Mouse (Mus musculus) MN1 (cell line): Measurements from ENCODE around the gene Atad5.
A peak's percentile ranks its signal among the peaks of the same experiment; 100 is the strongest.
"Not testable (repeated sequence)": the region's sequence is repeated elsewhere in the genome, so short reads cannot be mapped to it uniquely, and the experiment has no call there.

Source experiments
- DNase-seq: peaks from one replicate; pipeline ENCODE4 v3.0.0-alpha.2; 2016; ENCODE audit warnings: low spot score

Gene Atad5

DNA sequence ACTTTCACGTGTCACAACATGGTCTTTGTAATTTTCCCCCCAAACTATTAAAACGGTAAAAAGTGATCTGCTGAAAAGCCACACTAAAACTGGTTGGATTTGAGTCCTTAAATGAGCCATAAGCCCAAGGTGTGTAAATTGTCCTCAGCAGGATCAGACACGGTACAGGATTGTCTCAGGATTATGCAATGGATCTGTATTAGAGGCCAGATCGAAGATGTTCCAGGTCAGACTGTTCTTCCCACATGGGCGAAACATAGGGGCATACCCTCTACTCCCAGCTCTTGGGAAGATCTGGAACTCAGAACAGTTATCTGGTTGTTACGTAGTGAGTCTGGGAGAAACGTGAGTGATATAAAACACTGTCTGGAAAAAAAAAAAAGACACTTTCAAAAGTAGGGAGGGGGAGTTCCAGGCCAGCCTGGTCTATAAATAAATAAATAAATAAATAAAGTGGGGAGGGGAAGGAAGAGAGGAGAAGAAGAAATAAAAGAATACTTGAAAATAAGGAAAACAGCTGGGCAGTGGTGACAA, 7.3 kb upstream of the Atad5 start:
- no peak for DNase-seq

GRCm38 (mm10) chr11:80085356-80086055, 3.7 kb upstream of the Atad5 start:
- DNase-seq, result no peak

DNA sequence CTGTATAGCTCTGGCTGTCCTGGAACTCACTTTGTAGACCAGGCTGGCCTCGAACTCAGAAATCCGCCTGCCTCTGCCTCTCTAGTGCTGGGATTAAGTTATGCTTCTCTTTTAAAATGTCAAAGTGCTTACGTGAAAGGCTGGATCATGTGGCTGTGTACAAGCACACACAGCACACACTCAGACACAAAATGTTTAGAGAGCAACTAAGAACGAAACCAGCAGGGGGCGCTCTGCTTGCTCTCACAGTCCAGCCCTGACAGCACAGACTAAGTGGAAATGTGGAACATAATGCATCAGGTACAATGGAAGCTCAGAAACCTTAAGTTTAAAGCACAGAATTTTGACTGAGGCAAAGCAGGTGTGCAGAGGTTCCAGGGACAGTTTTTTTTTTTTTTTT, 2.4 kb upstream of the Atad5 start:
- DNase-seq, result peak; percentile 84

GRCm38 (mm10) chr11:80089817-80090214, 616 bp downstream of the Atad5 start:
- DNase-seq, result peak; percentile 18

DNA sequence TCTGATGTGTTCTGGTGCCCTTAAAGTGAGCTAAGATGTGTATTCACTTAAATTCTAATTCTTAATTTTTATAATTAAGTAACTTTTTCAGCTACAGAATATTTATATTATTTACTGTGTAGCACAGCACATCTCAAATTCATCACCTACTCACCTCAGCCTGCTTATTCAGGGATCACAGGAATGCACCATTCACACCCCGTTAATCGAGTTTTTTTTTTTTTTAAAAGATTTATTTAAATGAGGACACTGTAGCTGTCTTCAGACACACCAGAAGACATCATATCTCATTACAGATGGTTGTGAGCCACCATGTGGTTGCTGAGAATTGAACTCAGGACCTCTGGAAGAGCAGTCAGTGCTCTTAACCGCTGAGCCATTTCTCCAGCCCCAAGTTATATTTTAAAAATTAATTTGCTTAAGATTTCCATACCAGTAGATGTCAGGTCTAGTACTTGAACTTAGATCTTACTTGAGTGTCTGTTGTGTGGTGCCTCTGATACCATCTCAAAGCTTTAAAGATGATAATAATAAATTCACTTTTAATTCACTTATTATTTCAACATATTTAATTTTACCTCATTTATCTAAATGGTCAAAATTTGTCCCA, 1.5 kb downstream of the Atad5 start:
- DNase-seq, result no peak

DNA sequence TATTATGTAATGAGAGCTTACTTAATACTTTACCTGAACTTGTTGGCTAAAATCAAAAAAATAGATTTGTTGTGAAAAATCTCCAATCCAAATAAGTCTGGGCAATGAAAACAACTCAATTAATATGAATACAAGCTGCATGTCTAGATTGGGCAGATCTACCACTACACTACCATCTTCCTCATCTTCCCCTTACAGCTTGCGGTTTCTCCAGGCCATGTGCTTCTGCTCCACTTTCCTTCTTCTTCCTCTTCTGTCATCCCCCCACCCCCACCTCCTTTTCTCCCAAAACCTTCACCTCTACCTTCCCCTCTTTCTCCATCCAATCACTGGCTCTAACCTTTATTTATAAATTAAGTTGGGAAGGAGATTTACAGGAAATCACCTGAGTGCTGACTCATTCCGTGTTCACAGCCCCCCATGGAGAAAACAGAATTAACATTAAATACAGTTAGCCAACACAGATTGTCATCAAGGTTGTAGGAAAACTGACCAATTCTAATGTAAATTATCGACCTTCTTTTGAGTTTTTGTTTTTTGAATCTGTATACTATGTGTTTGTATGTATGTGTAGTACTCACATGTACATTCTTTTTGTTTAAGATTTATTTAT, 9.3 kb downstream of the Atad5 start:
- no peak for DNase-seq

DNA sequence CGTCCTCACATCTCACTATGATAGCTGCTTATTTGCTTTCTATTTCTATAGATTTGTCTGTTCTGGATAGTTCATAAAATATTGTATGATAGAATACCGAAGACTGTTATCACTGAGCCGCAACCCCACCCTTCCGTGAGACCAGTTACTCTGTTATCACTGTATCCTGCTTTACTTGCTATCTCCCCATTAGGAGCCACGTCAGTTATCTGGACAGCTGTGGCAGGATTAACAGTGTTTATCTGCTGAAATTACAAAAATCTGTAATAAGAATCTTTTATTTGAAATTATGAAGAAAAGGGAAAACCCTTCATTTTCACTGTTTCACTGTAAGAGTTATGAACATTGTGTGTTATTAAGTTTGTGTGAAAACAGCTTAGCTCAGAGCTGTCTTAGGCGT, 12.1 kb downstream of the Atad5 start:
- no peak for DNase-seq

- no peak for DNase-seq
Measured at GRCm38 (mm10) chr11:80104407-80104806, 15.2 kb downstream of the Atad5 start.

- peak; percentile 8 for DNase-seq
Measured at GRCm38 (mm10) chr11:80116411-80116810, 27.2 kb downstream of the Atad5 start.

GRCm38 (mm10) chr11:80132050-80132449, 42.9 kb downstream of the Atad5 start:
- no peak for DNase-seq

GRCm38 (mm10) chr11:80134744-80135143, 45.5 kb downstream of the Atad5 start:
- no peak for DNase-seq

GRCm38 (mm10) chr11:80135954-80136683, 46.9 kb downstream of the Atad5 start:
- DNase-seq, result no peak

GRCm38 (mm10) chr11:80136786-80137185, 47.6 kb downstream of the Atad5 start:
- DNase-seq, result no peak

DNA sequence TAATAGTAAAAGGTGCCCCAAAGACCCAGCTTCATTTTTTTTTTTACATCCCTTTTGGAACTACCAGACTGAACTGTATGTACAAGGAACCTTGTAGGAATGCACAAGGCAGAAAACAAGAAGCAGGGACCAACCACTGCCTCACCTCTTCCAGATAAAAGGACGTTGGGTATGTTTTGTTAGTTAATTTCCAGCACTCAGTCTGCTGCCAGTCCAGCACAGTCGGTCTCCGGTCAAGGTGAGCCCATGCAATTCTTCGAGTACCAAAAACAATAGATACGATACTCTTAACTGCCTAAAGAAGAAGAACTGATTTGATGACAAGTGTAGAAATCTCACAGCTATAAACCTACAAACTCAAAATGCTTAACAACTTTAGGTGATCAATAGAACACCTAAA, 48.6 kb downstream of the Atad5 start:
- DNase-seq, result no peak

- DNase-seq, result peak; percentile 93
Measured at GRCm38 (mm10) chr11:80141825-80142521, 52.8 kb downstream of the Atad5 start, which contains the start of gene Tefm. Gene Tefm (minus strand): TSS chr11:80142175.

DNA sequence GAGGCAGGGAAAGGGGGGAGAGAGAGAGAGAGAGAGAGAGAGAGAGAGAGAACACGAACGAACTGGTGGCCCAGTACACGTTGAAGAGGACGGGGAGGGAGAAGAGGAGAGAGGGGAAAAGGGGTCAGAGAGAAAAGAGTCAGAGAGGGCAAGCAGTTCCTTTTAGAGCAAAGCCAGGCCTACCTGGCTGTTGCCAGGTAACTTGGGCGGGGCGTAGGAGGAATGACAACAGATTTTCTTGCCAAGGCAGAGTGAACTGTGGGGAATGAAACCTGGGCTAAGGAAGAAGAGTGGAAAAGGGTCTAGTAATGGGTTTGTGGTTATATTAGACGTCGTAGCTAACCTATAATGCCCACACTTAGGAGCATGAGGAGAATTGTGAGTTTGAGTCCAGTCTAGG, 53.7 kb downstream of the Atad5 start:
- no peak for DNase-seq

- no peak for DNase-seq
Measured at GRCm38 (mm10) chr11:80145787-80146275, 56.6 kb downstream of the Atad5 start.

DNA sequence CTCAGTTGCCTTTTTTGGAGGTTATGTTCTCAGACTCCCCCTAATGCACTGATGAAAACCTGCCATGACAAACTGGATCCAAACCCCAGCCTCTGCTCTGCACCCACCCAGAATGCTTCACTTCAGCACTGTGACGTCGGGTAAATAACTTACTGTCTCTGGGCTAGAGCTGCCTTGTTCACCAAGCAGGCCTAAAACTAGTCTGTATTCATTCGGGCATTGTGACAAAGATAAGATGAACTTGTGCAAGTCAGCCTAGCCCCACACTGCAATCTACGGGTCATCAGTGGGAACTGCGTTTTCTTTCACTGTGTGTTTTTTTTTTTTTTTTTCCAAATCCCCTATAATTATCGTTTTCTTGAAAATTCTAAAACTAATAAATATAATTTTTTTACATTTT, 58.5 kb downstream of the Atad5 start:
- DNase-seq, result peak; percentile 13

DNA sequence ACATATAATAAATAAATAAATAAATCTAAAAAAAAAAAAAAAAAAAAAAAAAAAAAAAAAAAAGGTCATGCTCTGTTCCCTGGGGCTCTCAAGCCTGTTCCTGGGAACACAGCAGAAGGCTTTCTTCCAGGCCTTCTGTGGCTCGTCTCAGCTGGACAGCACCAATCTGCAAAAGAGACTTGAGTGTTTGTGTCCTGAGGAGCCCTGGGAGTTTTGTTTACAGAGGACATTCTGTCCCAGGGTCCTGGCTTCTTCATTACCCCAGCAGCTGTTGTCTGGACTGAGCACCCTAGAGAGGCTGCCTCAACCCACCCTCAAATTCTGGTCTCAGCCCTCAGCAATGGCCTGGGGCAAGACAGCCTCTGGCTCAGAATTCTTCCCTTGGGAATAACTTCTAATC, 59.1 kb downstream of the Atad5 start:
- peak; percentile 22 for DNase-seq

- DNase-seq, result not testable (repeated sequence)
Measured at GRCm38 (mm10) chr11:80148974-80149373, 59.8 kb downstream of the Atad5 start.

DNA sequence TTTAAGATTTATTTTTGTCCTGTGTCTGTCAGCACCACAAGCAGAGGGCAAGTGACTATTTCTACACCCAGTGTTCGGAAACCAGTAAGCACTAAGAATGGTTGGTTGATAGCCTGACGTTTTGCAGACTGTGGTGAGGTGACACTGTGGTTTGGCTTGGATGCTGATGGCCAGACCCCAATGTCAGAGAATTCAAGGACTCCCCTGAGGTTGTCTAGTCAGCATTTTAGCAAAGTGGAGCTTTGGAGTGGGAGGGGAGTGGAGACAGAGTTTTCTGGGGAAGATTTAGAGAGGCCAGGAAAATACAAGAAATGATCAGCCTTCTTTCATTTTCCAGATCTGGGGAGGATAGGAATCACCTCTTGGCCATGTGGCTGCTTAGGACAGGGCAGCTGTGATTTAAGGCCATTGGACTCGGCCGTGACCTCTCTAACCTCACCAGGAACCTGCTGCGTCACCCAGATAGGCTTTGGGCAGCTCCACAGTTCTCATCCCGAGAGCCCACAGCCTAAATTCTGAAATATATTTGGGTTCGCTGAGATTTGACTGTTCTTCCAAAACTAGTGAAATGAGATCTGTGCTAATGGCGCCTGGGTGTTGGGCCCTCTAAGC, 60.3 kb downstream of the Atad5 start:
- DNase-seq, result no peak
